Mouse (Mus musculus) kidney, adult 2 months (tissue): ENCODE data around the gene Cyp4f39.

Experiments
- CTCF ChIP-seq: fragments of 200-500 bp; conservative IDR thresholded peaks from 2 replicates; pipeline ENCODE4 v1.5.1; 2011; ENCODE audit warnings: low read depth, mild to moderate bottlenecking, control low read depth, low read length, moderate library complexity, mixed read lengths; ENCODE audit not compliant: insufficient read depth, insufficient read length
- POLR2A ChIP-seq: fragments of 200-500 bp; IDR thresholded peaks from one replicate; pipeline ENCODE4 v1.6.1; 2011; ENCODE audit warnings: low read depth, low read length, control low read depth

GRCm38 (mm10) chr17:32450844-32451537 lies 1.5 kb upstream of the Cyp4f39 start:
- TF ChIP-seq CTCF = no peak
- no peak for TF ChIP-seq POLR2A
